Mouse (Mus musculus): ENCODE measurements around the gene Gli1. TPM values are rescaled to one million over a fixed set of nuclear protein-coding genes. Genes with fewer than 3 reads are reported as not detected.
"Not testable (repeated sequence)": the region's sequence is repeated elsewhere in the genome, so short reads cannot be mapped to it uniquely, and the experiment has no call there.

Gene Gli1
- polyA plus RNA-seq, 1 experiment, result 1.7 TPM

- H3K36me3 ChIP-seq (ENCODE audit: control insufficient read depth, insufficient read depth, low read length), result no peaks in the 10 kb centered on the region
- H3K4me1 ChIP-seq (ENCODE audit: control insufficient read depth, insufficient read depth, low read length), result no peaks in the 10 kb centered on the region
- H3K27ac ChIP-seq (ENCODE audit: insufficient read depth, low read depth, low read length), result no peak overlapping the region
- H3K4me3 ChIP-seq (ENCODE audit: insufficient read depth, low read depth, low read length), result no peak overlapping the region
- H3K27me3 ChIP-seq (replicated peaks; ENCODE audit: control insufficient read depth, insufficient read depth, low read length), result peaks cover 2% of the 10 kb centered on the region; the same call in 1 of the 2 replicates
- no peak for TF ChIP-seq POLR2A (IDR thresholded peaks at IDR 0.05; ENCODE audit: low read depth, low read length)
- TF ChIP-seq CTCF (conservative IDR thresholded peaks at IDR 0.05; ENCODE audit: insufficient read depth, insufficient read length, low read depth, low read length), result no peak
- 66% methylated on average over 4 of the region's 4 CpGs for WGBS
- no peak for DNase-seq
These were observed 19.1 kb downstream of the Gli1 start for GRCm38 (mm10) chr10:127322669-127323068.

DNA sequence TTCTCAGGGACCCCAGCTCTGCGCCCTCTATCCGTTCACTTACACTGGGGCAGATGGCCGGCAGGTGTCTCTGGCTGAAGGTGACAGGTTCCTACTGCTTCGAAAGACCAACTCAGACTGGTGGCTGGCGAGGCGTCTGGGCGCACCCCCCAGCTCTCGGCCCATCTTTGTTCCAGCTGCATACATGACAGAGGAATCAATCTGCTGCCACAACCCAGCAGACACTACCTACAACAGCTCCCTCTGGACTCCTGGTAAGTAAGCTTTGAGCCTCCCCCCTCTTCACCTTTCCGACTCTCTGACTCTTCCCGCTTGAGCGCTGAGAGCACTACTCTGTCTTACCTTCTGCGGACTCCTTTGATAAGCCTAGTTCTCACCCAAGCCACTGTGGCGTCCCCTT is 19.6 kb downstream of the Gli1 start:
- Histone ChIP-seq H3K27ac (ENCODE audit: insufficient read depth, low read depth, low read length) (no peak overlapping the region), H3K4me3 (ENCODE audit: insufficient read depth, low read depth, low read length) (no peak overlapping the region), H3K36me3 (ENCODE audit: control insufficient read depth, insufficient read depth, low read length) (no peaks in the 10 kb centered on the region), H3K4me1 (ENCODE audit: control insufficient read depth, insufficient read depth, low read length) (no peaks in the 10 kb centered on the region), H3K27me3 (replicated peaks; ENCODE audit: control insufficient read depth, insufficient read depth, low read length) (peaks cover 2% of the 10 kb centered on the region; the same call in 1 of the 2 replicates)
- WGBS, result 72% methylated on average over 13 of the region's 13 CpGs
- DNase-seq, result no peak
- TF ChIP-seq POLR2A (IDR thresholded peaks at IDR 0.05; ENCODE audit: low read depth, low read length) (no peak), CTCF (conservative IDR thresholded peaks at IDR 0.05; ENCODE audit: insufficient read depth, insufficient read length, low read depth, low read length) (no peak)

DNA sequence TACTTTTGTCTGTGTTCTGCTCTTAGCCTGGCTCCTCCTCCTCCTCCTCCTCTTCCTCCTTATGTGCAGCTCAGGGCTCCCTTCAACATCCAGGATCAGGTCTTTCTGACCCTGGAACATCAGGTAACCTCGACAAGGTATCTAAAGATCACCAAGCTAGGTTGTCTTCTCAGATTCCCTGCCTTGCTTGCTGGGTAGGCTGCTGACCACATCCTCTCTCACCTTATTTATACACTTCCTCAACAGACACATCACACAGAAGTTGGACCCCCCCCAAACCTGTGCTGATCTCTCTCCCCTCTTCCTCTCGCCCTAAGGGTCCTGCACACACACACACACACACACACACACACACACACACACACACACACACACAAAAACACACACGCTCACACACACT is 20.2 kb downstream of the Gli1 start, which contains the start of gene Arhgap9:
TSS of gene Arhgap9 (plus strand) at position 344 of the 400 bp plus-strand sequence.
- Histone ChIP-seq H3K36me3 (ENCODE audit: control insufficient read depth, insufficient read depth, low read length) (no peaks in the 10 kb centered on the region), H3K27me3 (replicated peaks; ENCODE audit: control insufficient read depth, insufficient read depth, low read length) (peaks cover under 1% of the 10 kb centered on the region; the same call in 1 of the 2 replicates), H3K27ac (ENCODE audit: insufficient read depth, low read depth, low read length) (no peak within 1 kb of the TSS), H3K4me3 (ENCODE audit: insufficient read depth, low read depth, low read length) (no peak within 1 kb of the TSS), H3K4me1 (ENCODE audit: control insufficient read depth, insufficient read depth, low read length) (no peaks in the 10 kb centered on the region)
- TF ChIP-seq CTCF (conservative IDR thresholded peaks at IDR 0.05; ENCODE audit: insufficient read depth, insufficient read length, low read depth, low read length) (no peak), POLR2A (IDR thresholded peaks at IDR 0.05; ENCODE audit: low read depth, low read length) (no peak)
- WGBS, result 76% methylated on average over 3 of the region's 3 CpGs
- no peak for DNase-seq

DNA sequence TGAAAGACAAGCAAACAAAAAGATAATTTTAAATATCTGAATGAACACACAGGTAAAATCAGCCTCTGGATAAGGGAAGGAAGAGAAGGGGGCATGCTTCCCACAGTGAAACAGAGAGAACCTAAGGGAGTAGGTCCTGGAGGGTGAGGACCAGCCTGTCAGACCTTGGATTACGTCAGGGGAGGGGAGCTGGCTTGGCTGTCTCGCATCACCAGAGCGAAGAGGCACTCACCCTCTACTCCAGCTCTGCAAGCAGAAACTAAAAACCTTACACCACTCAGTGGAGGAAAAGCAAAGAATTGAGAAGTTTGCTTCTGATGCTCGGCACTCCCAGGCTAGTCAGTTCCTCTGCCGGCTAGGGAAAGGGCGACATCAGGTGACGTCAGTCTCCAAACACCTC is 21.8 kb downstream of the Gli1 start:
- Histone ChIP-seq H3K27ac (ENCODE audit: insufficient read depth, low read depth, low read length) (no peak overlapping the region), H3K27me3 (replicated peaks; ENCODE audit: control insufficient read depth, insufficient read depth, low read length) (no peaks in the 10 kb centered on the region), H3K4me3 (ENCODE audit: insufficient read depth, low read depth, low read length) (no peak overlapping the region), H3K4me1 (ENCODE audit: control insufficient read depth, insufficient read depth, low read length) (no peaks in the 10 kb centered on the region), H3K36me3 (ENCODE audit: control insufficient read depth, insufficient read depth, low read length) (no peaks in the 10 kb centered on the region)
- WGBS, result 37% methylated on average over 7 of the region's 7 CpGs
- no peak for DNase-seq
- TF ChIP-seq POLR2A (IDR thresholded peaks at IDR 0.05; ENCODE audit: low read depth, low read length) (no peak), CTCF (conservative IDR thresholded peaks at IDR 0.05; ENCODE audit: insufficient read depth, insufficient read length, low read depth, low read length) (no peak)

- no peak overlapping the region for H3K27ac ChIP-seq (ENCODE audit: insufficient read depth, low read depth, low read length)
- H3K4me1 ChIP-seq (ENCODE audit: control insufficient read depth, insufficient read depth, low read length), result no peaks in the 10 kb centered on the region
- H3K27me3 ChIP-seq (replicated peaks; ENCODE audit: control insufficient read depth, insufficient read depth, low read length), result no peaks in the 10 kb centered on the region
- 44% methylated on average over 4 of the region's 4 CpGs for WGBS
- TF ChIP-seq CTCF (conservative IDR thresholded peaks at IDR 0.05; ENCODE audit: insufficient read depth, insufficient read length, low read depth, low read length), result no peak
- no peak for TF ChIP-seq POLR2A (IDR thresholded peaks at IDR 0.05; ENCODE audit: low read depth, low read length)
- no peak for DNase-seq
- no peaks in the 10 kb centered on the region for H3K36me3 ChIP-seq (ENCODE audit: control insufficient read depth, insufficient read depth, low read length)
- no peak overlapping the region for H3K4me3 ChIP-seq (ENCODE audit: insufficient read depth, low read depth, low read length)
These were observed 23.8 kb downstream of the Gli1 start for GRCm38 (mm10) chr10:127318009-127318408.

DNA sequence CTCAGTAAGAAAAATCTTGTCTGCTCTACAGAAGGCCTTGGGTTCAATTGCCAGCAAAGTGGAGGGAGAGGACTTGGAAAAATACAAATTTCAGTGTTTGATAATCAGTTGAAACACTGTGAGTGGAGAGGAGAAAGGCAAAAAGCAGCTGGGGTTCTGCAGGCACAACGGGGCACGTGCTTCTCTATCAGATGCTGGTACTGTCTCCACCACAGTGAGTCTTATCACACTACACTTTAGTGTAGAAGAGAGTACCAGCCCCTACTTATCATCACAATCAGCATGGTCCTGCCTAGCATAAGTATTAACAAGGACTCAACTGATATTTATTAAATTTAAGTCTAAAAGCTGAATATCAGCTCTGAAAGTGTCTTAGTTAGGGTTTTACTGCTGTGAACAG is 24.5 kb downstream of the Gli1 start:
- 96% methylated on average over 2 of the region's 2 CpGs for WGBS

GRCm38 (mm10) chr10:127314950-127315349 is 26.8 kb downstream of the Gli1 start:
- H3K27ac ChIP-seq (ENCODE audit: insufficient read depth, low read depth, low read length); H3K4me1 ChIP-seq (ENCODE audit: control insufficient read depth, insufficient read depth, low read length); H3K4me3 ChIP-seq (ENCODE audit: insufficient read depth, low read depth, low read length); H3K36me3 ChIP-seq (ENCODE audit: control insufficient read depth, insufficient read depth, low read length); H3K27me3 ChIP-seq (replicated peaks; ENCODE audit: control insufficient read depth, insufficient read depth, low read length); DNase-seq: not testable (repeated sequence)
- 77% methylated on average over 1 of the region's 1 CpGs for WGBS

More for the DNA sequence above, 24.5 kb downstream of the Gli1 start:
- Histone ChIP-seq H3K4me1 (ENCODE audit: control insufficient read depth, insufficient read depth, low read length) (no peaks in the 10 kb centered on the region), H3K36me3 (ENCODE audit: control insufficient read depth, insufficient read depth, low read length) (no peaks in the 10 kb centered on the region), H3K27ac (ENCODE audit: insufficient read depth, low read depth, low read length) (no peak overlapping the region), H3K27me3 (replicated peaks; ENCODE audit: control insufficient read depth, insufficient read depth, low read length) (no peaks in the 10 kb centered on the region), H3K4me3 (ENCODE audit: insufficient read depth, low read depth, low read length) (no peak overlapping the region)
- no peak for TF ChIP-seq CTCF (conservative IDR thresholded peaks at IDR 0.05; ENCODE audit: insufficient read depth, insufficient read length, low read depth, low read length)
- no peak for TF ChIP-seq POLR2A (IDR thresholded peaks at IDR 0.05; ENCODE audit: low read depth, low read length)
- DNase-seq, result no peak

- H3K4me1 ChIP-seq (ENCODE audit: control insufficient read depth, insufficient read depth, low read length); H3K27me3 ChIP-seq (replicated peaks; ENCODE audit: control insufficient read depth, insufficient read depth, low read length); H3K4me3 ChIP-seq (ENCODE audit: insufficient read depth, low read depth, low read length); H3K36me3 ChIP-seq (ENCODE audit: control insufficient read depth, insufficient read depth, low read length); H3K27ac ChIP-seq (ENCODE audit: insufficient read depth, low read depth, low read length); DNase-seq: not testable (repeated sequence)
- WGBS, result 92% methylated on average over 5 of the region's 5 CpGs
These were observed 28.3 kb downstream of the Gli1 start for GRCm38 (mm10) chr10:127313516-127313915.

Measured in kidney, adult 2 months (tissue).